Mouse (Mus musculus) brain, embryonic 14.5 days (tissue): ENCODE measurements at regions not wholly inside any gene's neighbourhood (a gene's known extent, or its start where the extent isn't known, plus 50 kb on each side); places are given as distances from the start of the nearest gene placed in this dataset.

Source experiments
- CTCF ChIP-seq: fragments of 200-500 bp; IDR thresholded peaks from 2 replicates; pipeline ENCODE4 v1.5.1; 2012; ENCODE audit warnings: inconsistent platforms, mild to moderate bottlenecking, moderate library complexity, borderline replicate concordance; ENCODE audit not compliant: insufficient read depth, insufficient read length; ENCODE audit errors: extremely low read depth
- POLR2A ChIP-seq: fragments of 200-500 bp; IDR thresholded peaks from 2 replicates; pipeline ENCODE4 v1.6.1; 2012; ENCODE audit warnings: mild to moderate bottlenecking, inconsistent platforms, borderline replicate concordance; ENCODE audit not compliant: poor library complexity, insufficient read depth, insufficient read length, severe bottlenecking; ENCODE audit errors: extremely low read depth

DNA sequence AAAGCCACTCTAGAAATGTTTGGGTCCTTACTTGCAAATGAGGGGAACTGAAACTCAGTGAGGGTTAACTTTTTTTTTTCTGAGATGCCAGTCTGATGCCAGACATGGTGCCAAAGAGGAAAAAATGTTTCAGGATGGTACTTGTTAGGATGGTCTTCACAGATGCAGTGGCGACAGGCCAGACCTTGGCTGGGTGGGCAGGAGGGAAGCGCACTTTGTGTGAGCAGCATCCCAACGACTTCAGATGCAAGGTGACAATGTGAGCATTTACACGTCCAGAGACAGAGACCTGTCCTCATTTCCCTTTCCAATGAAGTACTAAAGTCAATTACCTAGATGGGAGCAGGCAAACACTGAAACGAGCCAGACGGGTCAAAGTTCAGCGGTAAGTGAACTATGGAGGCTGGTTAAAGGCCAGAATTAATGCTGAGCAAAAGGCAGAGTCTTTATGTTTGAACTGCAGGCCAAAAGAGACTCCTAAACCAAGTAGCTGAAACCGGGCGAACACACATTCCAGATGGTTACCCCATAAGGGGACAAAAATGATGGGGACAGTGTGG is 213.7 kb upstream of the Ccdc122 start:
- TF ChIP-seq CTCF (no peak), POLR2A (no peak)
